Mouse (Mus musculus) layer of hippocampus, postnatal 25 days (tissue): ENCODE data around the gene Vamp8. TPM values are rescaled to one million over a fixed set of nuclear protein-coding genes. Genes with fewer than 3 reads are reported as not detected.

Experiments used
- DNase-seq, 2 experiments: peaks; one replicate each; pipeline ENCODE4 v3.0.0; 2022; ENCODE audit warnings: mixed read lengths in 2 of 2, low spot score in 1 of 2; ENCODE audit errors: extremely low spot score in 1 of 2
- total RNA-seq, 2 experiments: library from RNA; stranded (reverse); gene quantifications; 2 replicates each; pipeline ENCODE4 v1.2.3; 2021

The Vamp8 gene
- total RNA-seq, 2 experiments from 2014 or later: 14.3 to 16.2 TPM

- DNase-seq: no peak
Measured at GRCm38 (mm10) chr6:72356001-72356532, 34.4 kb downstream of the Vamp8 start.

- peak; percentile 62 to 65 for DNase-seq
Measured at GRCm38 (mm10) chr6:72355066-72355911, 35.2 kb downstream of the Vamp8 start, which contains the start of gene Tmem150a. Gene Tmem150a, plus strand, starts transcription at chr6:72355447.

- DNase-seq: no peak
Measured at GRCm38 (mm10) chr6:72354025-72354424, 36.5 kb downstream of the Vamp8 start.

GRCm38 (mm10) chr6:72352636-72353405 is 37.7 kb downstream of the Vamp8 start:
- DNase-seq: no peak

GRCm38 (mm10) chr6:72350214-72350613 is 40.3 kb downstream of the Vamp8 start:
- no peak for DNase-seq

GRCm38 (mm10) chr6:72348411-72348810 is 42.1 kb downstream of the Vamp8 start:
- no peak for DNase-seq

GRCm38 (mm10) chr6:72347166-72347941 is 43.1 kb downstream of the Vamp8 start, which contains the start of gene 0610030E20Rik:
Gene 0610030E20Rik, plus strand, starts transcription at chr6:72347317.
- peak; percentile 64 to 65 for DNase-seq

- DNase-seq: no peak
Measured at GRCm38 (mm10) chr6:72346261-72346660, 44.2 kb downstream of the Vamp8 start.

GRCm38 (mm10) chr6:72345633-72346032 is 44.9 kb downstream of the Vamp8 start:
- no peak for DNase-seq

GRCm38 (mm10) chr6:72345074-72345567 is 45.4 kb downstream of the Vamp8 start, which contains the start of gene Usp39:
Gene Usp39, minus strand, starts transcription at chr6:72345184.
- peak; percentile 88 to 89 for DNase-seq

- DNase-seq: no peak
Measured at GRCm38 (mm10) chr6:72344396-72345073, 46.0 kb downstream of the Vamp8 start.

- no peak for DNase-seq
Measured at GRCm38 (mm10) chr6:72340481-72340880, 50.0 kb downstream of the Vamp8 start.

Other genes starting within 250 kb of the Vamp8 start
- 1 to 10 TPM; 2.3 to 2.8 TPM for gene Atoh8, start 155.1 kb downstream of the Vamp8 start, total RNA-seq
- not detected for gene Sftpb, start 86.1 kb downstream of the Vamp8 start, total RNA-seq
- 10 to 100 TPM; 31.4 to 36.4 TPM for gene Usp39, start 45.5 kb downstream of the Vamp8 start, total RNA-seq
- 10 to 100 TPM; 13.1 to 15.8 TPM for gene 0610030E20Rik, start 43.4 kb downstream of the Vamp8 start, total RNA-seq
- 10 to 100 TPM in 1 of 2 experiments, 1 to 10 TPM in 1; 8.5 to 11.9 TPM for gene Tmem150a, start 35.3 kb downstream of the Vamp8 start, total RNA-seq
- 10 to 100 TPM; 75.9 to 83.5 TPM for gene Rnf181, start 23.7 kb downstream of the Vamp8 start, total RNA-seq
- 1 to 10 TPM; 3.9 to 4.6 TPM for gene Vamp5, start 10.2 kb downstream of the Vamp8 start, total RNA-seq
- gene Ggcx, start 23.6 kb upstream of the Vamp8 start, total RNA-seq: 10 to 100 TPM; 19.8 to 22.4 TPM
- 100 to 1,000 TPM; 155 to 171 TPM for gene Mat2a, start 48.9 kb upstream of the Vamp8 start, total RNA-seq
- 1 to 10 TPM in 1 of 2 experiments, under 1 TPM in 1; 0.62 to 1.3 TPM for gene Sh2d6, start 131.0 kb upstream of the Vamp8 start, total RNA-seq
- gene Capg, start 153.7 kb upstream of the Vamp8 start, total RNA-seq: 1 to 10 TPM; 3.5 to 4.0 TPM
- 10 to 100 TPM; 22.0 to 23.4 TPM for gene Elmod3, start 207.7 kb upstream of the Vamp8 start, total RNA-seq
- gene Retsat, start 207.8 kb upstream of the Vamp8 start, total RNA-seq: 10 to 100 TPM; 57.8 to 58.7 TPM
- 10 to 100 TPM; 80.3 to 85.0 TPM for gene Tgoln1, start 226.3 kb upstream of the Vamp8 start, total RNA-seq